Mouse (Mus musculus): ENCODE results near the gene Ado. TPM values are rescaled to one million over a fixed set of nuclear protein-coding genes. Genes with fewer than 3 reads are reported as not detected.
A peak's percentile ranks its signal among the peaks of the same experiment; 100 is the strongest.

Gene Ado
- total RNA-seq, 2 experiments from 2014 or later = 26.6 to 29.5 TPM

- intact Hi-C loops (cut with DNase I) = no loop called here
- TF ChIP-seq CTCF (IDR thresholded peaks at IDR 0.05) = no peak
- no peak for DNase-seq
Measured at GRCm38 (mm10) chr10:67558053-67558452, 9.3 kb upstream of the Ado start.

GRCm38 (mm10) chr10:67548261-67548854 is 397 bp downstream of the Ado start:
- Histone ChIP-seq H3K27ac (peak overlapping the region; percentile 99), H3K4me3 (peak overlapping the region; percentile 83)
- no peak for TF ChIP-seq CTCF (IDR thresholded peaks at IDR 0.05)
- peak; percentile 49 for DNase-seq
- intact Hi-C loops (cut with DNase I) = loop anchor here (1.0 to 5.0 kb wide), 2 partner anchors 10 to 231 kb away; no protein-coding TSS in a partner anchor

More at GRCm38 (mm10) chr10:67558053-67558452, 9.3 kb upstream of the Ado start:
- H3K4me3 ChIP-seq = no peak overlapping the region
- H3K27ac ChIP-seq = no peak overlapping the region

GRCm38 (mm10) chr10:67547850-67548260 is 900 bp downstream of the Ado start:
- intact Hi-C loops (cut with DNase I) = loop anchor here (1.0 to 5.0 kb wide), 2 partner anchors 10 to 231 kb away; no protein-coding TSS in a partner anchor
- peak overlapping the region; percentile 83 for H3K4me3 ChIP-seq
- DNase-seq = no peak
- peak overlapping the region; percentile 99 for H3K27ac ChIP-seq
- no peak for TF ChIP-seq CTCF (IDR thresholded peaks at IDR 0.05)

GRCm38 (mm10) chr10:67540591-67540990 is 8.2 kb downstream of the Ado start:
- intact Hi-C loops (cut with DNase I) = no loop called here

GRCm38 (mm10) chr10:67539401-67539730 is 9.4 kb downstream of the Ado start:
- intact Hi-C loops (cut with DNase I) = loop anchor here (5.0 to 10.0 kb wide), 3 partner anchors 108 to 635 kb away; no protein-coding TSS in a partner anchor
- DNase-seq = no peak
- no peak overlapping the region for H3K27ac ChIP-seq
- TF ChIP-seq CTCF (IDR thresholded peaks at IDR 0.05) = no peak
- H3K4me3 ChIP-seq = peak overlapping the region; percentile 77

More at GRCm38 (mm10) chr10:67540591-67540990, 8.2 kb downstream of the Ado start:
- H3K4me3 ChIP-seq = no peak overlapping the region; the same call in 1 of the 2 replicates
- no peak for DNase-seq
- no peak overlapping the region for H3K27ac ChIP-seq
- TF ChIP-seq CTCF (IDR thresholded peaks at IDR 0.05) = no peak

- peak; percentile 21 for DNase-seq
- intact Hi-C loops (cut with DNase I) = loop anchor here (1.0 to 10.0 kb wide), 4 partner anchors 10 to 634 kb away; partner anchors contain the start of gene Ado
- peak overlapping the region; percentile 77 for H3K4me3 ChIP-seq
- H3K27ac ChIP-seq = no peak overlapping the region
- no peak for TF ChIP-seq CTCF (IDR thresholded peaks at IDR 0.05)
Measured at GRCm38 (mm10) chr10:67538585-67539400, 10.0 kb downstream of the Ado start.

GRCm38 (mm10) chr10:67538106-67538505 is 10.6 kb downstream of the Ado start:
- intact Hi-C loops (cut with DNase I) = loop anchor here (1.0 to 10.0 kb wide), 4 partner anchors 10 to 633 kb away; partner anchors contain the start of gene Ado
- DNase-seq = peak; percentile 27
- peak overlapping the region; percentile 89 for H3K27ac ChIP-seq
- H3K4me3 ChIP-seq = peak overlapping the region; percentile 77
- no peak for TF ChIP-seq CTCF (IDR thresholded peaks at IDR 0.05)

GRCm38 (mm10) chr10:67537151-67537994 is 11.4 kb downstream of the Ado start:
- peak; percentile 95 for DNase-seq
- H3K27ac ChIP-seq = peak overlapping the region; percentile 89
- intact Hi-C loops (cut with DNase I) = loop anchor here (2.0 to 10.0 kb wide), 5 partner anchors 110 to 633 kb away; no protein-coding TSS in a partner anchor
- H3K4me3 ChIP-seq = peak overlapping the region; percentile 77
- TF ChIP-seq CTCF (IDR thresholded peaks at IDR 0.05) = no peak

GRCm38 (mm10) chr10:67536621-67537141 is 12.1 kb downstream of the Ado start:
- DNase-seq = peak; percentile 61
- peak overlapping the region; percentile 89 for H3K27ac ChIP-seq
- no peak for TF ChIP-seq CTCF (IDR thresholded peaks at IDR 0.05)
- peak overlapping the region; percentile 77 for H3K4me3 ChIP-seq
- intact Hi-C loops (cut with DNase I) = loop anchor here (2.0 to 10.0 kb wide), 5 partner anchors 111 to 632 kb away; no protein-coding TSS in a partner anchor

GRCm38 (mm10) chr10:67535972-67536371 is 12.8 kb downstream of the Ado start:
- intact Hi-C loops (cut with DNase I) = loop anchor here (2.0 to 10.0 kb wide), 5 partner anchors 111 to 631 kb away; no protein-coding TSS in a partner anchor
- Histone ChIP-seq H3K27ac (peak overlapping the region; percentile 89), H3K4me3 (peak overlapping the region; percentile 77)
- TF ChIP-seq CTCF (IDR thresholded peaks at IDR 0.05) = peak; percentile 96
- DNase-seq = peak; percentile 87

- peak within 1 kb of the TSS; percentile 77 for H3K4me3 ChIP-seq
- H3K27ac ChIP-seq = peak within 1 kb of the TSS; percentile 89
- intact Hi-C loops (cut with DNase I) = loop anchor here (5.0 to 10.0 kb wide), 3 partner anchors 112 to 630 kb away; no protein-coding TSS in a partner anchor
- DNase-seq = peak; percentile 42
- TF ChIP-seq CTCF (IDR thresholded peaks at IDR 0.05) = peak; percentile 19; the same call in 1 of the 2 replicates
Measured at GRCm38 (mm10) chr10:67535256-67535655, 13.5 kb downstream of the Ado start, which contains the start of gene Egr2. Gene Egr2 (plus strand): TSS chr10:67535475.
